Mouse (Mus musculus): Measurements from ENCODE around the gene Ly6g6c. TPM values are rescaled to one million over a fixed set of nuclear protein-coding genes. Genes with fewer than 3 reads are reported as not detected.
A peak's percentile ranks its signal among the peaks of the same experiment; 100 is the strongest.

Gene Ly6g6c
- polyA plus RNA-seq, 1 experiment from 2014 or later = 0.17 TPM

DNA sequence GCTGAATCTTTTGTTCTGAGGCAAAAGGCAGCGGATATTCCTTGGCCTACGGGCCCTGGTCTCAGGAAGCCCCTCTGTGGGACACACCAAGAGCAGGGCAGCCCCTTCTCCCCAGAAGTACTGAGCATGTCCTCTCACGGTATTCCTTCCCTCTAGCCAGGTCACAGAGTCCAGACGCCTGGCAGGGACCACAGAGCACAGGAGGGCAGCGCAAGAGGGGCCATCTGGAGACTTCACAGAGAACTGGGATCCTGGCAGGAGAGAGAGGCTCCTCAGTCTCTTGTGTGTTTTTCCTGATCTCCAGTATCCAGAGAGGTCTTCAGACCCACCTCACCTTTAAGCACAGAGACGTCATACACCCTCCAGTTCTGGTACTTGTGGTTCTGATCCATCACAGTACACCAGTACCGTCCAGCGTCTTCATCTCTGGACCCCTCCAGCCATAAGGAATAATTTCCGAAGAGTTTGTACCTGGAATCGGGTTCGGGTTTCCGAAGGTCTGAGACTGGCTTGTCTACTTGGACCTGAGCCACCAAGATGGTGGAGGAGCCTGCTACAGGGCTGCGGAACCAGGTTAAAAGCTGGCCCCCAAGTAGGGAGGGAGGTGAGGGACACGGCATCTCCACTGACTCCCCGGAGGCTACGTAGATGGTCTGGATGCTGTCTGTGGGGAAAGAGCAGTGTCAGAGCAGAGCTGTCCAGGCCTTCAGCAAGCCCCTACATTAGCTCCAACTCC, 17.8 kb downstream of the Ly6g6c start:
- no peaks in the 10 kb centered on the region for H3K27me3 ChIP-seq (ENCODE audit: control insufficient read depth, insufficient read depth, low read length)
- H3K9ac ChIP-seq (ENCODE audit: low read length) = no peak overlapping the region
- peaks cover 13% of the 10 kb centered on the region for H3K4me1 ChIP-seq (ENCODE audit: control insufficient read depth, insufficient read depth, low read length)
- no peaks in the 10 kb centered on the region for H3K36me3 ChIP-seq (ENCODE audit: control insufficient read depth, insufficient read depth)
- no peak overlapping the region for H3K4me3 ChIP-seq (ENCODE audit: low read length)
- H3K27ac ChIP-seq (ENCODE audit: low read length) = no peak overlapping the region
- no peak for ATAC-seq (replicated peaks; ENCODE audit: extremely low read depth, insufficient read depth, low FRiP score)
- 78% methylated on average over 16 of the region's 16 CpGs for WGBS
- H3K4me2 ChIP-seq (ENCODE audit: low read depth, low read length) = no peak overlapping the region
- no peaks in the 10 kb centered on the region for H3K9me3 ChIP-seq (replicated peaks; ENCODE audit: control insufficient read depth, low read length)

DNA sequence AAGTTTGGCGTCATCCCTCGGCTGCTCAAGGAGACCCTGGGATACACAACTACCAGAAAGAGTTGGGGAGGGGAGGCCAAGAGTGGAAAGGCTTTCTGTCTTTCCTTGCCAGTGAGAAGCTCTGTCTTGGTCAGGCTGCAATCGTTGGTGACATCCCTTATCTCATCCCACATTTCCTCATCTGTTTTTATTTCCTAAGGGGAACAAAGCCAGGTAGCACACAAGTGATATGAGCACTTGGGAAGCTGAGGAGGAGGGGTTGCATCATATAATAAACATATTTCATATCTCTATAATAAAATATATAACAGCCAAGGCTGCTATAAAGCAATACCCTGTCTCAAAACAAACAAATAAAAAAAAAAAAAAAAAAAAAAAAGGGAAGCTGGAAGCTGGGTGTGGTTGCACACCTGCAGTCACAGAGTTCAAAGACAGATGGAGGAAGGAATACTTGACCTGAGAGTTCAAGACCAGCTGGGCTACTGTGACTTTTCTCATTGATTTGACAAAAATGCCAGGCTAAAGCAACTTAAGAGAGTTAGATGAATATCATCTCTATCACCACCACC, 18.8 kb downstream of the Ly6g6c start:
- H3K36me3 ChIP-seq (ENCODE audit: control insufficient read depth, insufficient read depth) = no peaks in the 10 kb centered on the region
- WGBS = 49% methylated on average over 3 of the region's 3 CpGs
- ATAC-seq (replicated peaks; ENCODE audit: extremely low read depth, insufficient read depth, low FRiP score) = no peak

DNA sequence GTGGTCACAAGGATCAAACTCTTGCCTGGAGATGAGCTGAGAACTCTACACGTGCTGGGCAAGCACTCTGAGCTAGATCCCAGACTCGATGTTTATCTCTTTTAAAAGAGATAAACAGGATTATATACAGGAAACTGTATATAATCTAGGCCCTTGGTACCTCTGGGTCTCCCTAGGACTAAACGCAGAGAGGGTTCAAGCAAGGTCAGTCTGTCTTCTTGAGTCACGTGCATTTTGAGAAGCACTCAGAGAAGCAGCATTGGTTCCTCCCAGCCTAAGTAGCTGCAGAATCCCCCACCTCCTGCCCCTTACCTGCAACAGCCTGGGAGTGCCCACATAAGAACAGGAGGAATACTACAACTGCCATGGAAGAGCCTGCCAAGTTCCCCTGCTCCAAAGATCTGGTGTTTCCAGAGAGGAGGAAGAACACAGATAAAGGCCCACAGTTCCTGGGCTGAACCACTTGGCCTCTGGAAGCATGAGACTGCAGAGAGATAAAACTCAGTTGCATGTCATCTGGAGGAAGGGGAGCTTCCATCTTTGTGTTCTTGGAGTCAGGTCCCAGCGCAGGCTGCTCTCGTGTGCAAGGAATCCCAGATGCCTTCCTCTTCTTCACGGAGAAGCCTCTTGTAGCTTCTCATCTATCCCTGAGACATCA, 20.1 kb downstream of the Ly6g6c start, which contains the start of gene Ly6g6f:
Gene Ly6g6f, minus strand, starts transcription at position 403 of the 658 bp plus-strand sequence.
- H3K9me3 ChIP-seq (replicated peaks; ENCODE audit: control insufficient read depth, low read length) = no peaks in the 10 kb centered on the region
- H3K27me3 ChIP-seq (ENCODE audit: control insufficient read depth, insufficient read depth, low read length) = no peaks in the 10 kb centered on the region
- H3K4me1 ChIP-seq (ENCODE audit: control insufficient read depth, insufficient read depth, low read length) = peaks cover 6% of the 10 kb centered on the region
- no peak within 1 kb of the TSS for H3K27ac ChIP-seq (ENCODE audit: low read length)
- H3K36me3 ChIP-seq (ENCODE audit: control insufficient read depth, insufficient read depth) = no peaks in the 10 kb centered on the region
- WGBS = 56% methylated on average over 7 of the region's 7 CpGs
- no peak within 1 kb of the TSS for H3K4me3 ChIP-seq (ENCODE audit: low read length)
- no peak within 1 kb of the TSS for H3K9ac ChIP-seq (ENCODE audit: low read length)
- H3K4me2 ChIP-seq (ENCODE audit: low read depth, low read length) = no peak within 1 kb of the TSS
- no peak for ATAC-seq (replicated peaks; ENCODE audit: extremely low read depth, insufficient read depth, low FRiP score)

More for the DNA sequence above, 18.8 kb downstream of the Ly6g6c start:
- H3K9me3 ChIP-seq (replicated peaks; ENCODE audit: control insufficient read depth, low read length) = no peaks in the 10 kb centered on the region
- no peak overlapping the region for H3K27ac ChIP-seq (ENCODE audit: low read length)
- no peak overlapping the region for H3K4me3 ChIP-seq (ENCODE audit: low read length)
- peaks cover 12% of the 10 kb centered on the region for H3K4me1 ChIP-seq (ENCODE audit: control insufficient read depth, insufficient read depth, low read length)
- no peak overlapping the region for H3K4me2 ChIP-seq (ENCODE audit: low read depth, low read length)
- H3K27me3 ChIP-seq (ENCODE audit: control insufficient read depth, insufficient read depth, low read length) = no peaks in the 10 kb centered on the region
- H3K9ac ChIP-seq (ENCODE audit: low read length) = no peak overlapping the region

- Histone ChIP-seq H3K4me1 (ENCODE audit: control insufficient read depth, insufficient read depth, low read length) (peaks cover 9% of the 10 kb centered on the region), H3K36me3 (ENCODE audit: control insufficient read depth, insufficient read depth) (peaks cover 12% of the 10 kb centered on the region; the same call in 1 of the 2 replicates), H3K9ac (ENCODE audit: low read length) (no peak overlapping the region), H3K4me2 (ENCODE audit: low read depth, low read length) (no peak overlapping the region), H3K27ac (ENCODE audit: low read length) (no peak overlapping the region), H3K27me3 (ENCODE audit: control insufficient read depth, insufficient read depth, low read length) (no peaks in the 10 kb centered on the region), H3K4me3 (ENCODE audit: low read length) (no peak overlapping the region), H3K9me3 (replicated peaks; ENCODE audit: control insufficient read depth, low read length) (no peaks in the 10 kb centered on the region)
- ATAC-seq (replicated peaks; ENCODE audit: extremely low read depth, insufficient read depth, low FRiP score) = no peak
- WGBS = 42% methylated on average over 2 of the region's 2 CpGs
Measured at GRCm38 (mm10) chr17:35088151-35088550, 23.0 kb downstream of the Ly6g6c start.

DNA sequence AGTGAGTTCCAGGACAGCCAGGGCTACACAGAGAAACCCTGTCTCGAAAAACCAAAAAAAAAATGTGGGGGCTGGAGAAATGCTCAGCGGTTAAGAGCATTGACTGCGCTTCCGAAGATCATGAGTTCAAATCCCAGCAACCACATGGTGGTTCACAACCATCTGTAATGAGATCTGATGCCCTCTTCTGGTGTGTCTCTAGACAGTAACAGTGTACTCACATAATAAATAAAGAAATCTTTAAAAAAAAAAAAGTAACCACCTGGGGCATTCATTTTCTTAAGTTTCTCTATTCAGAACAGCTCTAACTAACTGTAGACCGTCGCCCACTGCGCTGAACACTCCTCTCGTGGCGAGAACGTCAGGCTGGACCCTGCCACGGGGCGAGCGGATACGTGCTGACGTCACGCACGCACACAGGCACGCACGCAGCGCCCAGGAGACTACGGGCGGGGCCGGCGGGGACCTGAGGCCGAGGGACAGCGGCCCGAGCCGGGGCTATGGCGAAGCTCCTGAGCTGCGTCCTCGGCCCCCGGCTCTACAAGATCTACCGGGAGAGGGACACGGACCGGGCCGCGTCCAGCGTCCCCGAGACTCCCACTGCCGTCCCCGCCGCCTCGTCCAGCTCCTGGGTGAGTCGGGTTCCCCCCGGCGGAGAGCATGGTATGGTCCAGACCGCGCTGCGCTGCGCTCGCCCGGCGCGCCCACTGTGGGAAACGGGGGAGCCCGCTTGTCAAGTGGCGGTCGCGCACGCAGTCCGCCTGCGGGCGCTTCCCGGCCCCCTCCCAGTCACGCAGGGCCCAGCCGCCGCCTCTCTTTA, 23.8 kb downstream of the Ly6g6c start, which contains the start of gene Abhd16a:
Gene Abhd16a, plus strand, starts transcription at position 439 of the 820 bp plus-strand sequence.
- ATAC-seq (replicated peaks; ENCODE audit: extremely low read depth, insufficient read depth, low FRiP score) = peak; percentile 99
- H3K27me3 ChIP-seq (ENCODE audit: control insufficient read depth, insufficient read depth, low read length) = no peaks in the 10 kb centered on the region
- no peaks in the 10 kb centered on the region for H3K9me3 ChIP-seq (replicated peaks; ENCODE audit: control insufficient read depth, low read length)
- WGBS = 3% methylated on average over 67 of the region's 67 CpGs
- peaks cover 14% of the 10 kb centered on the region; the same call in 1 of the 2 replicates for H3K36me3 ChIP-seq (ENCODE audit: control insufficient read depth, insufficient read depth)
- H3K4me2 ChIP-seq (ENCODE audit: low read depth, low read length) = peak within 1 kb of the TSS; percentile 86
- H3K4me3 ChIP-seq (ENCODE audit: low read length) = peak within 1 kb of the TSS; percentile 78
- H3K9ac ChIP-seq (ENCODE audit: low read length) = peak within 1 kb of the TSS; percentile 94
- H3K27ac ChIP-seq (ENCODE audit: low read length) = peak within 1 kb of the TSS; percentile 98
- H3K4me1 ChIP-seq (ENCODE audit: control insufficient read depth, insufficient read depth, low read length) = peaks cover 9% of the 10 kb centered on the region

DNA sequence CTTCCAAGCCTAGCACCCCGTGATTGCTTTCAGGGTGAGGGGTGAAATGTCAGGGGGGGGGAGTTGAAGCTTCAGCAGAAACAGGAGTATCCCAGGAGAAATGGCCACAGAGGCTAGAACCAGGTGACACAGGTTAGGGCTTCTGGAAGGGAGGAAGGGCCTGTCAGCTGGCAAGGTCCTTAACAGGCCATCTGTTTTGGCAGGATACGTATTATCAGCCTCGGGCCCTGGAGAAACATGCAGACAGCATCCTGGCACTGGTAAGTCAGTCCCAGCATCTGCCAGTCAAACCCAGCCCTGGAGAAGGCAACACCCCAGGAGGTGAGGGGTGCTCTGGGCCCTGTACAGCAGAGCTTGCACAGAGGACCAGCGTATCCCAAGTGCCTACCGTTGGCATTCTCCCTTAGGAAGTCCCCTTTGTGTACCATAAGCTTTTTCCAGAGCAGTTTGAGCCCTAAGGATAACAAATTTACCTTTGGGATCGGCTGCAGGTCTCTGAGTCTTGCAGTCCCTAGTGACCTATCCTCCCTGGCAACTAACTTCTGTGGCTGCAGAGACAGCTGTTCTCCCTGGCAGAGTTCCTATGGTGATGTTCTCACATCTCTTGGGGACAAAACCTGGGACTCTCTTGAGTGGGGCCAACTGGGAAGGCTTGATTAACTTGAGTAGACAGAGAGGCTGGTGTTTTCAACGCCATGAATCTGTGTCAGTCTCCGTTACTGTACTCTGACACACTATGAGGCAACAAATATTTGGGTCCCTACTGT, 25.2 kb downstream of the Ly6g6c start:
- 54% methylated on average over 8 of the region's 8 CpGs for WGBS
- H3K4me2 ChIP-seq (ENCODE audit: low read depth, low read length) = peak overlapping the region; percentile 86
- H3K9me3 ChIP-seq (replicated peaks; ENCODE audit: control insufficient read depth, low read length) = no peaks in the 10 kb centered on the region
- peak overlapping the region; percentile 98 for H3K27ac ChIP-seq (ENCODE audit: low read length)
- no peaks in the 10 kb centered on the region for H3K27me3 ChIP-seq (ENCODE audit: control insufficient read depth, insufficient read depth, low read length)
- peak overlapping the region; percentile 78 for H3K4me3 ChIP-seq (ENCODE audit: low read length)
- peaks cover 14% of the 10 kb centered on the region; the same call in 1 of the 2 replicates for H3K36me3 ChIP-seq (ENCODE audit: control insufficient read depth, insufficient read depth)
- ATAC-seq (replicated peaks; ENCODE audit: extremely low read depth, insufficient read depth, low FRiP score) = no peak
- peak overlapping the region; percentile 94 for H3K9ac ChIP-seq (ENCODE audit: low read length)
- peaks cover 9% of the 10 kb centered on the region for H3K4me1 ChIP-seq (ENCODE audit: control insufficient read depth, insufficient read depth, low read length)

DNA sequence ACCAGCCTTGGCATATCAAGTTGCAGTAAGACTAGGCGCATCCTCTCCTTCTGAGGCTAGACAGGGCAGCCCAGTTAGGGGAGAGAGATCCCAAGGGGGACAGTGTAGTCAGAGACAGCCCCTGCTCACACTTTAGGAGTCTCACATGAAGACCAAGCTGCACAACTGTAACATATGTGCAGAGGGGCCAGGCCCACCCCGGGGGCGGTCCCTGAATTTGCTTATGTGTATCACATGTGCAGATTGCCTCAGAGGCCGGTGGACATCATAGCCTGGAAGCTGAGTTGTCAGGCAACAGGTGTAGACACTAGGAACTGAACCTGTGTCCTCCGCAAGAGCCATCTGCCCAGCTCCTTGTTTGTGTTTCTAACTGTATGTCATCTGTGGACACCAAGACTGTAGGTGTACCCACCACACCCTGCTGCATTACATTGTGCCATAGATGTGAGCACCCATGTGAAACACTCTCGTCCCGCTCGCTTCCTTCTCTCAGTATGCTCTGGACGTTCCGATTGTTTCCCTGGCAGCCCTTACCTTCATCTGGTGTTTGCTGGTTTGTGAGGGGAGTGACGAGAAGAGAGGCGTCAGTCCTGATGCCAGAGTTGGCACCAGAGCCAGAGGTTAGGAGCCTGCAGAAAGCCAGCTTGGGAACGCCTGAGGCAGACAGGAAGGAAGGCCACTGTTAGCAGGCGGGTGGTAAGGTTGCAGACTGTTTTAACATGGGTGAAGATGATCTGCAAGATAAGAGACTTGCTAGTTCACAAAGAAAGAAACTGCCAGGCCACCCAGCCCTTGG, 27.4 kb downstream of the Ly6g6c start:
- H3K4me1 ChIP-seq (ENCODE audit: control insufficient read depth, insufficient read depth, low read length) = peaks cover 9% of the 10 kb centered on the region
- peaks cover 23% of the 10 kb centered on the region for H3K36me3 ChIP-seq (ENCODE audit: control insufficient read depth, insufficient read depth)
- H3K4me2 ChIP-seq (ENCODE audit: low read depth, low read length) = no peak overlapping the region
- no peaks in the 10 kb centered on the region for H3K9me3 ChIP-seq (replicated peaks; ENCODE audit: control insufficient read depth, low read length)
- no peaks in the 10 kb centered on the region for H3K27me3 ChIP-seq (ENCODE audit: control insufficient read depth, insufficient read depth, low read length)
- WGBS = 86% methylated on average over 14 of the region's 14 CpGs
- H3K27ac ChIP-seq (ENCODE audit: low read length) = no peak overlapping the region
- H3K9ac ChIP-seq (ENCODE audit: low read length) = no peak overlapping the region
- H3K4me3 ChIP-seq (ENCODE audit: low read length) = no peak overlapping the region
- no peak for ATAC-seq (replicated peaks; ENCODE audit: extremely low read depth, insufficient read depth, low FRiP score)
